Mouse (Mus musculus) heart, adult 10 weeks (tissue): Measurements from ENCODE around the gene S1pr1. TPM values are rescaled to one million over a fixed set of nuclear protein-coding genes. Genes with fewer than 3 reads are reported as not detected.

Experiments used
- polyA plus RNA-seq: library from polyadenylated mRNA; stranded (reverse); fragments of 350-450 nt; fragmentation: Illumina TruSeq; extraction: RNeasy Lipid Tissue Mini Kit (QIAGEN cat#74804); gene quantifications from one replicate; pipeline ENCODE4 v1.2.3, GENCODE M21; 2014; ENCODE audit warnings: low read depth, low replicate concordance

S1pr1 gene
- 62.4 TPM for polyA plus RNA-seq

DNA sequence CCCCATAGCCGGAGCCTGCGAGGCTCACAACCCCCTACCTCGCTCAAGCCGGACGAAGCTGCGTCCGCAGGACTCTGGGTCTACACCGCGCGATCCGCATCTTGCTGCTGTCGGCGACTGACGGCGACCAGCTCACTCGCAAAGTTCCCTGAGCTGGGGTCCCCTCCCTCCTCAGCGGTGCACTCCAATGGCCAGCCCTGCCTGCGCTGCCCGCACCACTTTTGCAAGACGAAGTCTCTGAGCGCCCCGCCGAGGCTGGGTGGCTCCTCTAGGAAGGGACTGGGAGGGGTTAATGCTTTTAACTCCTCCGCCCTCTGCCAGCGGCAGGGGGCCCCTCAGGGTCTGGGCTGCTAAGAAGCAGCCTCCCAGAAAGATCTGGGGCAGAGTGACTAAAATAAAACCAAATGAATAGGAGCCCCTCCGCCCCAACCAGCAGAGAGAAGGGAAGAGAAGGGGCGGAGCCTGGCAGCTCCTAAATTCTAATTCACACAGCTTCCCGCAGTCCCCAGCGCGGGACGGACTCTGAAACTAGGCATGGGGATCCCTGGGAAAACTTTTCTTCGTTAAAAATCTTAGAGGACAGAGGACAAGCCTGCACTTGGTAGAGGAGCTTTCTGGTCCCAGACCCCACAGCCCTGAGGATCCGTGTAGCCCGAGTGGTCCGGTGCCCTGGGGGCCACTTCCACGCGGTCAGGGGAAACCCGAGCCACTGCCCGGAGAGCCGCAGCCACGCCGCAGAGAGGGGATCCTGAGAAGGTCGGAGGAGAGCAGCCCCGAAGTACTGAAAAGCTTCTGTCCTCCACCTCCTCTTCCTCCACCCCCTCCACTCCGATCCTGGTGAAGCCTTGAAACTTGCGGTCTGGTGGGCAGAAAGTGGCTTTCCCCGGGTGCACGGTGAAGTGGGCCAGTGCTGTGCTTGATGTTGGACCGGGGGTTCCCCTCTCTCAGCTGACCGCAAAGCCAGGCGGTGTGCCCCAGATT is at the start of gene S1pr1:
Gene S1pr1 (minus strand): TSS at position 402 of the 981 bp plus-strand sequence.

Other genes starting within 250 kb of the S1pr1 start
- gene Dph5, start 172.8 kb upstream of the S1pr1 start, polyA plus RNA-seq = 9.1 TPM